8 mouse cellular contexts compared by ENCODE assay signal in the genomic region with DNA sequence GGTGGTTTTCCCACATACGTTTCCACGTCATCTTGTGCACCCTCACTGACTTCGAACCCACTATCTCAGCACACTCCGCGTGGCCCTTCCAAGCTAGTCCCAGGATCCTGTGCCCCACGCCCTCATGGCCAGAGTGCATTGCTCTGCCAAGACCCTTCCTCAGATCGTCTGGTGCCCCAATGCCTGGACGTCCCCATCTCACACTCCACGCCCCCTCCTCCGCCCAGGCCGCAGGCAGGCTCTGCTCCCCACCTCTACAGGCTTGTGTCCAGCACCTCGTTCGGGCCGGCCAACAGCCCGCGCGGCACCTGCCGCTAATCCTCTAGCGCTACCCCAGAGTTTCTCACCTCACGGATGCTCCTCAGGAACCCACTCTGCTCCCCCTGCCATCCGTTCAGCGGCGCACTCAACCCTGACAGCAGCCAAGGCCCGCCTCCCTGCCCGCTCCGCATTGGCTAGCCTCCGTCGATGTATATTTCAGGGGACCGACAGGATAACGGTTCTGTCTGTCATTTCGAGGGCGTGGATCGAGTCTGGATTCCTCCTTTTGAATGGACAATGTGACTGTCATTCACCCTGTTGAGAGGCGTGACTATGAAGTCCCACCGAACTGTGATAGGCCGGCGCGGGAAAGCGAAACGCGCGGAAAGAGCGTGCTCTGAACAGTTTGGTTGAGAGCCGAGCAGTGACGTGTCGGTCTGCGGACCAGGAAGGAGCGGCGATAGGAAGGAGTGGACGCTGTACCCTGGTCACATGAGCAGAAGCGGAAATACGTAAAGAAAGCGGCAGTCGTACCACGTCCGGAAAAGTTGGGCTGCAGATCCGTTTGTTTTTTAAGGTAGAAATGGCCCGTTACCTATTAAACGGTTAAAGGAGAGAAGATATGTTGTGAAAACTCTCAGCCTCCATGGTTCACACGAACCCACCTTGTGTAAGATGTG. TPM values are rescaled to one million over a fixed set of nuclear protein-coding genes. Genes with fewer than 3 reads are reported as not detected.
A peak's percentile ranks its signal among the peaks of the same experiment; 100 is the strongest.
DNase-seq lines count a peak whose midpoint lies in the region; ATAC-seq and TF ChIP-seq lines count a peak whose summit lies in the region.

A gene (minus strand): TSS at position 477 of the 941 bp plus-strand sequence.

- peak within 1 kb of the TSS; percentile 84 for H3K9ac ChIP-seq in MEL (ENCODE audit: control insufficient read depth, low read depth, low read length, poor library complexity, severe bottlenecking)
- peak within 1 kb of the TSS; percentile 76 for H3K9ac ChIP-seq in forebrain, postnatal 0 days
- peak within 1 kb of the TSS; percentile 81 for H3K9ac ChIP-seq in lung, embryonic 15.5 days

- H3K36me3 ChIP-seq in MEL (ENCODE audit: control insufficient read depth in 1 of 2, insufficient read depth in 2 of 2, low read length in 2 of 2): peaks cover 17 to 27% of the 10 kb centered on the region in 2 experiments
- H3K36me3 ChIP-seq in forebrain, postnatal 0 days (ENCODE audit: insufficient read depth): peaks cover 14% of the 10 kb centered on the region
- H3K36me3 ChIP-seq in lung, embryonic 15.5 days: peaks cover 18% of the 10 kb centered on the region

- peak within 1 kb of the TSS; percentile 98 for H3K27ac ChIP-seq in MEL (ENCODE audit: control insufficient read depth, low read depth, low read length)
- H3K27ac ChIP-seq in cerebellum, adult 2 months (ENCODE audit: insufficient read depth, low read length): peak within 1 kb of the TSS; percentile 75
- peak within 1 kb of the TSS; percentile 79 for H3K27ac ChIP-seq in forebrain, postnatal 0 days (ENCODE audit: low read depth, low read length)
- H3K27ac ChIP-seq in lung, embryonic 15.5 days: peak within 1 kb of the TSS; percentile 79

- peak; percentile 100 for DNase-seq in MEL (ENCODE audit: low read depth, low spot score)
- DNase-seq in cerebellum, adult 2 months: peak; percentile 99 to 100
- peak; percentile 100 for DNase-seq in forebrain, postnatal 0 days
- DNase-seq in heart, postnatal 4 days: peak; percentile 99
- DNase-seq in layer of hippocampus, adult 8-10 months (ENCODE audit: low spot score in 2 of 2): peak; percentile 99 to 100
- peak; percentile 99 for DNase-seq in ovary, adult 18-20 months (ENCODE audit: low spot score)
- DNase-seq in thymus, postnatal 0 days (ENCODE audit: low spot score): peak; percentile 99

- TF ChIP-seq EP300 in MEL (IDR thresholded peaks at IDR 0.05; ENCODE audit: low read depth in 1 of 2, low read length in 2 of 2): no peak

- H3K4me2 ChIP-seq in forebrain, postnatal 0 days (ENCODE audit: low read depth): peak within 1 kb of the TSS; percentile 83
- peak within 1 kb of the TSS; percentile 78 for H3K4me2 ChIP-seq in lung, embryonic 15.5 days

- peak; percentile 68 to 84; a peak in 3 of 4 replicates for TF ChIP-seq POLR2A in MEL (IDR thresholded peaks at IDR 0.05; ENCODE audit: control insufficient read depth in 1 of 2, insufficient read depth in 1 of 2, low read depth in 1 of 2, low read length in 2 of 2, poor library complexity in 1 of 2)
- TF ChIP-seq POLR2A in cerebellum, adult 2 months (IDR thresholded peaks at IDR 0.05; ENCODE audit: borderline replicate concordance, insufficient read depth, low read length): peak; percentile 65; the same call in 1 of the 2 replicates

- WGBS in cerebellum, adult 2 months: under 1% methylated on average over 60 of the region's 60 CpGs
- WGBS in forebrain, postnatal 0 days: under 1% methylated on average over 60 of the region's 60 CpGs
- under 1% methylated on average over 60 of the region's 60 CpGs for WGBS in lung, embryonic 15.5 days

- peak within 1 kb of the TSS; percentile 74 to 88 for H3K4me3 ChIP-seq in MEL (ENCODE audit: control insufficient read depth in 1 of 2, insufficient read depth in 1 of 2, low read depth in 2 of 2, low read length in 2 of 2)
- H3K4me3 ChIP-seq in cerebellum, adult 2 months (replicated peaks; ENCODE audit: insufficient read depth, low read depth, low read length): peak within 1 kb of the TSS; percentile 92
- H3K4me3 ChIP-seq in forebrain, postnatal 0 days (ENCODE audit: low read depth, low read length): peak within 1 kb of the TSS; percentile 86
- peak within 1 kb of the TSS; percentile 80 for H3K4me3 ChIP-seq in lung, embryonic 15.5 days

- TF ChIP-seq RAD21 in MEL (IDR thresholded peaks at IDR 0.05; ENCODE audit: low read depth, low read length): no peak

- TF ChIP-seq CTCF in MEL (IDR thresholded peaks at IDR 0.05 in 2 of 3, conservative IDR thresholded peaks at IDR 0.05 in 1 of 3; ENCODE audit: control insufficient read depth in 1 of 3, insufficient read depth in 1 of 3, low read depth in 2 of 3, low read length in 3 of 3, poor library complexity in 1 of 3, severe bottlenecking in 1 of 3): no peak
- no peak for TF ChIP-seq CTCF in cerebellum, adult 2 months (IDR thresholded peaks at IDR 0.05; ENCODE audit: borderline replicate concordance, insufficient read depth, low read depth, low read length)
- TF ChIP-seq CTCF in forebrain, postnatal 0 days (IDR thresholded peaks at IDR 0.05; ENCODE audit: low read depth): peak; percentile 21; the same call in 1 of the 2 replicates

- ATAC-seq in forebrain, postnatal 0 days: peak; percentile 99
- ATAC-seq in lung, embryonic 15.5 days (ENCODE audit: borderline replicate concordance, extremely low read depth, low FRiP score, low TSS enrichment): peak; percentile 100

- no peaks in the 10 kb centered on the region for H3K27me3 ChIP-seq in MEL (ENCODE audit: control insufficient read depth in 1 of 2, insufficient read depth in 2 of 2, low read length in 2 of 2)
- H3K27me3 ChIP-seq in cerebellum, adult 2 months (ENCODE audit: control insufficient read depth, insufficient read depth, low read length): no peaks in the 10 kb centered on the region
- no peaks in the 10 kb centered on the region for H3K27me3 ChIP-seq in forebrain, postnatal 0 days (ENCODE audit: insufficient read depth, low read length)
- H3K27me3 ChIP-seq in lung, embryonic 15.5 days: no peaks in the 10 kb centered on the region

- H3K79me2 ChIP-seq in MEL (ENCODE audit: control insufficient read depth, insufficient read depth, low read length, poor library complexity): peaks cover 28% of the 10 kb centered on the region

- H3K4me1 ChIP-seq in MEL (ENCODE audit: control insufficient read depth in 1 of 2, insufficient read depth in 2 of 2, low read length in 2 of 2): peaks cover 6% of the 10 kb centered on the region in 2 experiments; a peak in 3 of 4 replicates
- H3K4me1 ChIP-seq in cerebellum, adult 2 months (ENCODE audit: control insufficient read depth, insufficient read depth, low read length): no peaks in the 10 kb centered on the region; the same call in 1 of the 2 replicates
- peaks cover 8% of the 10 kb centered on the region; the same call in 1 of the 2 replicates for H3K4me1 ChIP-seq in forebrain, postnatal 0 days (ENCODE audit: insufficient read depth)
- peaks cover 15% of the 10 kb centered on the region for H3K4me1 ChIP-seq in lung, embryonic 15.5 days

- H3K9me3 ChIP-seq in MEL (replicated peaks; ENCODE audit: insufficient read depth, low read length): no peaks in the 10 kb centered on the region
- H3K9me3 ChIP-seq in forebrain, postnatal 0 days (ENCODE audit: low read length): no peaks in the 10 kb centered on the region
- no peaks in the 10 kb centered on the region for H3K9me3 ChIP-seq in lung, embryonic 15.5 days

TF ChIP-seq in MEL, 35 proteins besides CTCF, POLR2A, EP300 and RAD21 (continues in another document):
- TF ChIP-seq ZMIZ1 (IDR thresholded peaks at IDR 0.05; ENCODE audit: low read depth, low read length): peak; percentile 90; the same call in 1 of the 2 replicates
- TF ChIP-seq POLR2AphosphoS5 (IDR thresholded peaks at IDR 0.05; ENCODE audit: borderline replicate concordance, low read depth, low read length): no peak
- peak; percentile 93 for TF ChIP-seq MAX (IDR thresholded peaks at IDR 0.05; ENCODE audit: low read length)
- peak; percentile 78 for TF ChIP-seq KAT2A (conservative IDR thresholded peaks at IDR 0.05; ENCODE audit: low read depth, low read length)
- peak; percentile 63 for TF ChIP-seq TBP (IDR thresholded peaks at IDR 0.05; ENCODE audit: low read depth, low read length)
- peak; percentile 90 for TF ChIP-seq MYC (IDR thresholded peaks at IDR 0.05; ENCODE audit: low read depth, low read length)
- no peak; the same call in 1 of the 2 replicates for TF ChIP-seq NRF1 (IDR thresholded peaks at IDR 0.05; ENCODE audit: insufficient read depth, low read depth, low read length, poor library complexity, severe bottlenecking)
- TF ChIP-seq ETS1 (IDR thresholded peaks at IDR 0.05; ENCODE audit: low read depth, low read length): peak; percentile 42; the same call in 1 of the 2 replicates
- TF ChIP-seq CHD2 (IDR thresholded peaks at IDR 0.05; ENCODE audit: low read length): peak; percentile 92
- peak; percentile 84 for TF ChIP-seq POLR2AphosphoS2 (IDR thresholded peaks at IDR 0.05; ENCODE audit: low read length)
- TF ChIP-seq HCFC1 (IDR thresholded peaks at IDR 0.05; ENCODE audit: low read depth, low read length): peak; percentile 89
- peak; percentile 49 for TF ChIP-seq TCF12 (IDR thresholded peaks at IDR 0.05; ENCODE audit: low read depth, low read length)
- TF ChIP-seq ELF1 (IDR thresholded peaks at IDR 0.05; ENCODE audit: low read depth, low read length): peak; percentile 94
- TF ChIP-seq USF2 (IDR thresholded peaks at IDR 0.05; ENCODE audit: borderline replicate concordance in 1 of 2, insufficient read depth in 1 of 2, low read depth in 1 of 2, low read length in 2 of 2): peak in 1 of 2 experiments; percentile 84; a peak in 2 of 4 replicates
- TF ChIP-seq NELFE (IDR thresholded peaks at IDR 0.05; ENCODE audit: low read depth, low read length): peak; percentile 81
- TF ChIP-seq BHLHE40 (IDR thresholded peaks at IDR 0.05; ENCODE audit: borderline replicate concordance, low read depth, low read length): no peak
- peak; percentile 97 for TF ChIP-seq USF1 (IDR thresholded peaks at IDR 0.05; ENCODE audit: low read depth, low read length)
- TF ChIP-seq SMC3 (IDR thresholded peaks at IDR 0.05; ENCODE audit: low read depth, low read length): no peak
- peak; percentile 91 for TF ChIP-seq MXI1 (IDR thresholded peaks at IDR 0.05; ENCODE audit: low read depth, low read length)

RNA-seq across cellular contexts. Expression of the gene that starts here (rescaled TPM):
- total RNA-seq in MEL (2012; rRNA removed): 232 and 283 TPM in 2 replicates
- 100 to 1,000 TPM; 142 to 174 TPM for polyA plus RNA-seq in MEL (2012; ENCODE audit: insufficient read depth in 1 of 2, insufficient read length in 2 of 2, low read depth in 1 of 2, low replicate concordance in 2 of 2, missing spikeins in 1 of 2)
- polyA plus RNA-seq in cerebellum, adult 2 months (2012; rRNA removed): 47.4 and 61.2 TPM in 2 replicates
- 39.2 and 53.9 TPM in 2 replicates for total RNA-seq in forebrain, postnatal 0 days (2014; rRNA removed)
- 46.8 and 67.5 TPM in 2 replicates for polyA plus RNA-seq in forebrain, postnatal 0 days (2015; fragmentation: Nextera tagmentation; extraction: Ambion mirVana)
- total RNA-seq in heart, postnatal 4 days (2021): 100 to 1,000 TPM; 122 to 131 TPM
- 10 to 100 TPM; 68.7 to 78.0 (median 73.2) TPM for total RNA-seq in layer of hippocampus, adult 8-10 months (2022)
- polyA plus RNA-seq in lung, embryonic 15.5 days (2015; fragmentation: Nextera tagmentation; extraction: Ambion mirVana): 280 and 282 TPM in 2 replicates
- polyA plus RNA-seq in thymus, postnatal 0 days (2015; fragmentation: Nextera tagmentation; extraction: Ambion mirVana): 155 and 166 TPM in 2 replicates

Comparison
In these comparisons a context has a peak if more than half of its experiments do, and no peak if none do; other contexts are left out.
1. Peak in every context shown above with its lines: DNase-seq, ATAC-seq, H3K4me3 ChIP-seq and H3K27ac ChIP-seq.